Mouse (Mus musculus) embryonic stem cell, embryonic (primary cell): ENCODE results near the gene Uroc1.

Experiments
- CTCF ChIA-PET, 4 experiments: fragments of 300-600 bp in 2 of 4; fragments of 350-600 bp in 2 of 4; sonication (Branson Sonifier 250); formaldehyde crosslinking; loops; one replicate each; lab custom pipeline; 2022; ENCODE audit warnings: inconsistent platforms in 2 of 4; lab: Charles Lee
- POLR2A ChIA-PET, 4 experiments: fragments of 300-600 bp in 2 of 4; fragments of 350-600 bp in 2 of 4; sonication (Branson Sonifier 250); formaldehyde crosslinking; loops; one replicate each; lab custom pipeline; 2022; ENCODE audit warnings: antibody characterized with exemption in 4 of 4, inconsistent platforms in 1 of 4; lab: Charles Lee

The Uroc1 gene

GRCm38 (mm10) chr6:90334244-90334643 is 1.2 kb downstream of the Uroc1 start:
- ChIA-PET CTCF (interaction anchor here in 1 of 4 experiments (0.5 kb wide), 1 partner anchor 45 kb away, joined by 4 read pairs; no protein-coding TSS in a partner anchor), POLR2A (interaction anchor here in 1 of 4 experiments (1.0 kb wide), 1 partner anchor 35 kb away, joined by 3 read pairs; the partner anchor contains the start of gene Zxdc)

- ChIA-PET CTCF (no interaction called here), POLR2A (no interaction called here)
Observed at GRCm38 (mm10) chr6:90342343-90342742, 9.3 kb downstream of the Uroc1 start.

GRCm38 (mm10) chr6:90347183-90347582 is 14.1 kb downstream of the Uroc1 start:
- POLR2A ChIA-PET = interaction anchor here in 1 of 4 experiments (1.4 kb wide), 1 partner anchor 11 kb away, joined by 4 read pairs; no protein-coding TSS in a partner anchor
- CTCF ChIA-PET = interaction anchor here in 1 of 4 experiments (1.1 kb wide), 1 partner anchor 259 kb away, joined by 3 read pairs; no protein-coding TSS in a partner anchor

GRCm38 (mm10) chr6:90348500-90348899 is 15.4 kb downstream of the Uroc1 start:
- CTCF ChIA-PET = no interaction called here
- POLR2A ChIA-PET = interaction anchor here in 1 of 4 experiments (0.6 kb wide), 1 partner anchor 761 kb away, joined by 5 read pairs; no protein-coding TSS in a partner anchor

GRCm38 (mm10) chr6:90350011-90350410 is 16.9 kb downstream of the Uroc1 start:
- CTCF ChIA-PET = no interaction called here
- POLR2A ChIA-PET = interaction anchor here in 1 of 4 experiments (1.8 kb wide), 1 partner anchor 19 kb away, joined by 5 read pairs; the partner anchor contains the start of gene Zxdc

GRCm38 (mm10) chr6:90358142-90358541 is 25.1 kb downstream of the Uroc1 start:
- POLR2A ChIA-PET = interaction anchor here in 3 of 4 experiments (0.6 to 1.3 kb wide), 4 partner anchors 11 to 13 kb away, joined by 3 to 4 read pairs (median 4); partner anchors contain the start of gene Zxdc (in 1 of the 3)
- CTCF ChIA-PET = no interaction called here

- ChIA-PET CTCF (interaction anchor here in 2 of 4 experiments (0.6 to 1.2 kb wide), 3 partner anchors 9 to 63 kb away, joined by 3 to 4 read pairs (median 3); no protein-coding TSS in a partner anchor), POLR2A (interaction anchor here in 2 of 4 experiments (1.5 to 2.6 kb wide), 2 partner anchors 10 kb away, joined by 8 to 16 read pairs; partner anchors contain the start of gene Zxdc (in 2 of the 2))
Observed at GRCm38 (mm10) chr6:90359445-90359844, 26.4 kb downstream of the Uroc1 start.

GRCm38 (mm10) chr6:90360024-90360781 is 27.1 kb downstream of the Uroc1 start:
- ChIA-PET CTCF (interaction anchor here in 3 of 4 experiments (0.6 to 1.2 kb wide), 4 partner anchors 8 to 559 kb away, joined by 3 to 4 read pairs (median 3); no protein-coding TSS in a partner anchor), POLR2A (interaction anchor here (0.7 to 3.6 kb wide), 12 partner anchors 9 to 1732 kb away, joined by 3 to 16 read pairs (median 4); partner anchors contain the start of genes Zxdc (in 2 of the 4) and Txnrd3 (in 1 of the 4))

GRCm38 (mm10) chr6:90360922-90361614 is 28.0 kb downstream of the Uroc1 start:
- ChIA-PET CTCF (interaction anchor here in 1 of 4 experiments (0.6 to 1.2 kb wide), 2 partner anchors 33 kb away, joined by 4 to 7 read pairs; no protein-coding TSS in a partner anchor), POLR2A (interaction anchor here (0.7 to 3.6 kb wide), 12 partner anchors 8 to 1732 kb away, joined by 3 to 16 read pairs (median 4); partner anchors contain the start of genes Zxdc (in 2 of the 4) and Txnrd3 (in 1 of the 4))

GRCm38 (mm10) chr6:90363301-90363700 is 30.2 kb downstream of the Uroc1 start:
- POLR2A ChIA-PET = interaction anchor here in 2 of 4 experiments (1.2 to 3.6 kb wide), 3 partner anchors 9 to 150 kb away, joined by 3 to 14 read pairs (median 4); no protein-coding TSS in a partner anchor
- CTCF ChIA-PET = no interaction called here

GRCm38 (mm10) chr6:90368976-90369724 is 36.1 kb downstream of the Uroc1 start, which contains the start of gene Zxdc:
Gene Zxdc (plus strand): TSS chr6:90369492.
- CTCF ChIA-PET = interaction anchor here in 3 of 4 experiments (0.6 to 1.8 kb wide), 8 partner anchors 42 to 169 kb away, joined by 3 to 10 read pairs (median 4); partner anchors contain the start of gene Cfap100 (in 1 of the 3)

GRCm38 (mm10) chr6:90369725-90370553 is 36.9 kb downstream of the Uroc1 start:
- ChIA-PET POLR2A (interaction anchor here (0.6 to 10.3 kb wide), 53 partner anchors 8 to 726 kb away, joined by 3 to 82 read pairs (median 4); partner anchors contain the start of genes Txnrd3 (in 2 of the 4), Chst13 (in 1 of the 4), Iqsec1 (in 1 of the 4) and Slc41a3 (in 1 of the 4)), CTCF (interaction anchor here (0.6 to 2.3 kb wide), 12 partner anchors 14 to 691 kb away, joined by 3 to 10 read pairs (median 3); partner anchors contain the start of gene Cfap100 (in 1 of the 4))

More at GRCm38 (mm10) chr6:90368976-90369724, 36.1 kb downstream of the Uroc1 start, which contains the start of gene Zxdc:
- POLR2A ChIA-PET = interaction anchor here in 3 of 4 experiments (0.6 to 10.3 kb wide), 43 partner anchors 9 to 725 kb away, joined by 3 to 82 read pairs (median 5); partner anchors contain the start of genes Txnrd3 (in 2 of the 3), Chst13 (in 1 of the 3), Iqsec1 (in 1 of the 3) and Slc41a3 (in 1 of the 3)

GRCm38 (mm10) chr6:90374647-90375046 is 41.6 kb downstream of the Uroc1 start:
- POLR2A ChIA-PET = interaction anchor here in 2 of 4 experiments (0.7 to 10.3 kb wide), 4 partner anchors 12 to 730 kb away, joined by 3 to 82 read pairs (median 4); partner anchors contain the start of gene Txnrd3 (in 1 of the 2)
- CTCF ChIA-PET = interaction anchor here in 1 of 4 experiments (1.0 kb wide), 1 partner anchor 48 kb away, joined by 4 read pairs; no protein-coding TSS in a partner anchor

GRCm38 (mm10) chr6:90377708-90378107 is 44.6 kb downstream of the Uroc1 start:
- ChIA-PET POLR2A (interaction anchor here in 2 of 4 experiments (0.6 to 10.3 kb wide), 4 partner anchors 9 to 779 kb away, joined by 3 to 82 read pairs (median 6); no protein-coding TSS in a partner anchor), CTCF (interaction anchor here in 1 of 4 experiments (0.6 to 0.8 kb wide), 2 partner anchors 24 to 45 kb away, joined by 3 to 14 read pairs; no protein-coding TSS in a partner anchor)

GRCm38 (mm10) chr6:90381465-90381864 is 48.4 kb downstream of the Uroc1 start:
- ChIA-PET CTCF (interaction anchor here in 3 of 4 experiments (0.6 to 0.9 kb wide), 4 partner anchors 41 to 278 kb away, joined by 3 to 10 read pairs (median 4); no protein-coding TSS in a partner anchor), POLR2A (interaction anchor here in 2 of 4 experiments (0.9 to 2.6 kb wide), 7 partner anchors 10 to 194 kb away, joined by 3 to 15 read pairs (median 6); partner anchors contain the start of gene Zxdc (in 2 of the 2))
